Comparison of ENCODE assay signal across 14 mouse cellular contexts in genomic region chr6:91804177-91804576, GRCm38 (mm10). TPM values are rescaled to one million over a fixed set of nuclear protein-coding genes. Genes with fewer than 3 reads are reported as not detected.
DNase-seq lines count a peak whose midpoint lies in the region.
"Had no signal": no experiment of that assay in that cellular context is flagged by ENCODE, and none has a peak within 500 bp of the region (broad histone marks: within the 10 kb centered on the region; RNA-seq: fewer than 3 reads in every experiment).

No protein-coding gene starts in this region.

- no peaks in the 10 kb centered on the region for H3K9me3 ChIP-seq in hindbrain, embryonic 10.5 days
- H3K9me3 ChIP-seq: intestine, embryonic 15.5 days; midbrain, embryonic 10.5 days had no signal

- H3K27ac ChIP-seq in hindbrain, embryonic 10.5 days: peak overlapping the region; percentile 1; the same call in 1 of the 2 replicates
- H3K27ac ChIP-seq: intestine, embryonic 15.5 days; midbrain, embryonic 10.5 days had no signal

- peaks cover 31% of the 10 kb centered on the region for H3K4me1 ChIP-seq in hindbrain, embryonic 10.5 days (replicated peaks)

- peaks cover 54% of the 10 kb centered on the region for H3K27me3 ChIP-seq in hindbrain, embryonic 10.5 days (ENCODE audit: insufficient read depth, poor library complexity, severe bottlenecking)

- 52% methylated on average over 7 of the region's 7 CpGs for WGBS in hindbrain, embryonic 10.5 days

- H3K4me3 ChIP-seq in hindbrain, embryonic 10.5 days: no peak overlapping the region
- H3K4me3 ChIP-seq: intestine, embryonic 15.5 days; midbrain, embryonic 10.5 days; myocyte had no signal

- intact Hi-C loops in left cerebral cortex, postnatal 4 days (cut with DNase I): no loop called here
- intact Hi-C loops in left cerebral cortex, postnatal 25 days (cut with DNase I): no loop called here

- DNase-seq in embryo, embryonic 10 days (ENCODE audit: low spot score): peak; percentile 12
- DNase-seq in embryo, embryonic 11 days: no peak
- DNase-seq in left cerebral cortex, postnatal 4 days: peak; percentile 55
- no peak for DNase-seq in left cerebral cortex, postnatal 25 days (ENCODE audit: low spot score in 2 of 2)
- DNase-seq in hindbrain, embryonic 10.5 days (ENCODE audit: low spot score): no peak
- peak; percentile 30 for DNase-seq in retina, embryonic 14.5 days (ENCODE audit: low spot score)
- DNase-seq in adrenal gland, postnatal 14 days: no peak
- no peak for DNase-seq in gastrocnemius, postnatal 25 days
- DNase-seq: kidney, postnatal 14 days; right cerebral cortex, adult 18-20 months had no signal

- H3K36me3 ChIP-seq in hindbrain, embryonic 10.5 days: no peaks in the 10 kb centered on the region
- H3K36me3 ChIP-seq: intestine, embryonic 15.5 days; midbrain, embryonic 10.5 days had no signal

RNA-seq across cellular contexts. Expression of gene Grip2, which starts 22.9 kb away (rescaled TPM):
- 10 to 100 TPM; 45.4 to 47.0 TPM for total RNA-seq in left cerebral cortex, postnatal 4 days (2021)
- total RNA-seq in left cerebral cortex, postnatal 25 days (2021): 10 to 100 TPM; 15.9 to 17.3 TPM
- 0.36 and 0.71 TPM in 2 replicates for polyA plus RNA-seq in hindbrain, embryonic 10.5 days (2016; fragmentation: Nextera tagmentation; extraction: Ambion mirVana)
- 1.7 and 1.9 TPM in 2 replicates for total RNA-seq in adrenal gland, postnatal 14 days (2021)
- 1 to 10 TPM; 3.9 to 5.3 TPM for total RNA-seq in gastrocnemius, postnatal 25 days (2021)
- total RNA-seq: CH12.LX had no signal

Comparison
In these comparisons a context has a peak if more than half of its experiments do, and no peak if none do; other contexts are left out.
1. DNase-seq: peak in embryo, embryonic 10 days (single experiment), left cerebral cortex, postnatal 4 days (single experiment) and retina, embryonic 14.5 days (single experiment); none in embryo, embryonic 11 days (single experiment), left cerebral cortex, postnatal 25 days (0 of 2), hindbrain, embryonic 10.5 days (single experiment), adrenal gland, postnatal 14 days (single experiment) and gastrocnemius, postnatal 25 days (single experiment).